In the genomic region with DNA sequence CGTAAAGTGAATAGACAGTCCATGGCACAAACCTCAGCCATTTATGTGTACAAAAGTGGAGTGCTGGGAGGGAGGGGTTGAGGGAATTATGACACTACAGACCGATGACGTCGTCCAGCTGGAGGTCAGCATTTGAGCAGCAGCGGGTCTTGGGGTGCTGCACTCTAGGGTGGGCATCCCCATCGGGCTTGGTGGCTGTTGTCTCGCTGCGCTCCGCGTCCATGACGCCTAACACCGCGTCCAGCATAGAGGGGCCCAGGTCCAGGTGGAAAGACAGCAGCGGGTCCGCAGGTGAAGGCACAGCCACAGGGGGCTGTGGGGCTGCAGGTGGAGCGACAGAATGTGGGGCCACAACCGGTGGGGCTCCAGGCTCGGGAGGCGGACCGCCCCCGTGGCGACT, we compare ENCODE assay signal across 9 mouse cellular contexts. TPM values are rescaled to one million over a fixed set of nuclear protein-coding genes. Genes with fewer than 3 reads are reported as not detected.
DNase-seq lines count a peak whose midpoint lies in the region; ATAC-seq lines count a peak whose summit lies in the region.
"Had no signal": no experiment of that assay in that cellular context is flagged by ENCODE, and none has a peak within 500 bp of the region (broad histone marks: within the 10 kb centered on the region; RNA-seq: fewer than 3 reads in every experiment).

No protein-coding gene starts in this region.

- no peak for ATAC-seq in hindbrain, embryonic 11.5 days (ENCODE audit: low FRiP score)
- ATAC-seq in midbrain, embryonic 15.5 days (replicated peaks): peak; percentile 12

- DNase-seq in adrenal gland, adult 18-20 months (ENCODE audit: low spot score in 2 of 2): peak; percentile 32 to 33
- no peak for DNase-seq in adrenal gland, postnatal 36 days
- DNase-seq in left cerebral cortex, postnatal 4 days: peak; percentile 20
- no peak for DNase-seq in left cerebral cortex, postnatal 14 days (ENCODE audit: low spot score in 2 of 2)
- no peak for DNase-seq in hindbrain, embryonic 11.5 days (ENCODE audit: low spot score)
- DNase-seq in B cell, adult 2 months: no peak
- DNase-seq in layer of hippocampus, adult 9-10 months (ENCODE audit: low spot score): no peak
- DNase-seq: right cerebral cortex, postnatal 14 days had no signal

- H3K4me3 ChIP-seq in hindbrain, embryonic 11.5 days (ENCODE audit: low read depth, low read length): 0 out of 2 replicates have a peak overlapping the region, but pooled peaks have one; percentile 3
- H3K4me3 ChIP-seq in midbrain, embryonic 15.5 days: peak overlapping the region; percentile 71

- no peak overlapping the region for H3K27ac ChIP-seq in hindbrain, embryonic 11.5 days (ENCODE audit: low read depth, low read length)
- H3K27ac ChIP-seq in midbrain, embryonic 15.5 days: no peak overlapping the region

- intact Hi-C loops in left cerebral cortex, postnatal 4 days (cut with DNase I): no loop called here
- intact Hi-C loops in left cerebral cortex, postnatal 14 days (cut with DNase I): no loop called here

- peaks cover 13% of the 10 kb centered on the region for H3K27me3 ChIP-seq in hindbrain, embryonic 11.5 days (ENCODE audit: control insufficient read depth, insufficient read depth, low read length)
- H3K27me3 ChIP-seq in midbrain, embryonic 15.5 days (replicated peaks): peaks cover 27% of the 10 kb centered on the region

- no peak overlapping the region; the same call in 1 of the 2 replicates for H3K9ac ChIP-seq in hindbrain, embryonic 11.5 days (ENCODE audit: low read depth, low read length)
- peak overlapping the region; percentile 10; the same call in 1 of the 2 replicates for H3K9ac ChIP-seq in midbrain, embryonic 15.5 days

- peaks cover 5% of the 10 kb centered on the region; the same call in 1 of the 2 replicates for H3K4me1 ChIP-seq in hindbrain, embryonic 11.5 days (replicated peaks; ENCODE audit: control insufficient read depth, insufficient read depth, low read length)
- H3K4me1 ChIP-seq in midbrain, embryonic 15.5 days: peaks cover 31% of the 10 kb centered on the region

- no peaks in the 10 kb centered on the region for H3K9me3 ChIP-seq in hindbrain, embryonic 11.5 days (ENCODE audit: control insufficient read depth, low read length)
- no peaks in the 10 kb centered on the region for H3K9me3 ChIP-seq in midbrain, embryonic 15.5 days

- H3K4me2 ChIP-seq in hindbrain, embryonic 11.5 days (replicated peaks; ENCODE audit: low read depth, low read length): no peak overlapping the region
- H3K4me2 ChIP-seq in midbrain, embryonic 15.5 days: peak overlapping the region; percentile 96

- WGBS in hindbrain, embryonic 11.5 days: 18% methylated on average over 22 of the region's 22 CpGs
- 15% methylated on average over 22 of the region's 22 CpGs for WGBS in midbrain, embryonic 15.5 days

- H3K36me3 ChIP-seq in hindbrain, embryonic 11.5 days (ENCODE audit: control insufficient read depth, insufficient read depth, low read length): peaks cover 8% of the 10 kb centered on the region
- H3K36me3 ChIP-seq in midbrain, embryonic 15.5 days (replicated peaks): peaks cover 11% of the 10 kb centered on the region

RNA-seq across cellular contexts. Expression of gene Leng9, which starts 1.1 kb away (rescaled TPM):
- 10 to 100 TPM in 1 of 2 experiments, 1 to 10 TPM in 1; 9.1 to 10.8 TPM for total RNA-seq in adrenal gland, adult 18-20 months (2021)
- total RNA-seq in adrenal gland, postnatal 36 days (2021): 10 to 100 TPM; 11.4 to 17.6 TPM
- 1 to 10 TPM; 5.3 to 5.5 TPM for total RNA-seq in left cerebral cortex, postnatal 4 days (2021)
- total RNA-seq in left cerebral cortex, postnatal 14 days (2021): 1 to 10 TPM; 6.1 to 6.7 TPM
- polyA plus RNA-seq in hindbrain, embryonic 11.5 days (2014; fragmentation: Nextera tagmentation; extraction: Ambion mirVana): 1.9 TPM in 2 replicates
- polyA plus RNA-seq in midbrain, embryonic 15.5 days (2015; fragmentation: Nextera tagmentation; extraction: Ambion mirVana): 5.2 and 6.0 TPM in 2 replicates

RNA-seq across cellular contexts. Expression of gene Cdc42ep5, which starts 13.4 kb away (rescaled TPM):
- total RNA-seq in adrenal gland, adult 18-20 months (2021): 10 to 100 TPM; 22.9 to 26.9 TPM
- total RNA-seq in adrenal gland, postnatal 36 days (2021): 10 to 100 TPM; 35.5 to 48.5 TPM
- total RNA-seq in left cerebral cortex, postnatal 4 days (2021): 1 to 10 TPM; 3.0 to 4.0 TPM
- total RNA-seq in left cerebral cortex, postnatal 14 days (2021): 1 to 10 TPM; 2.4 to 3.2 TPM
- 19.9 and 20.7 TPM in 2 replicates for polyA plus RNA-seq in hindbrain, embryonic 11.5 days (2014; fragmentation: Nextera tagmentation; extraction: Ambion mirVana)
- 6.2 and 6.4 TPM in 2 replicates for polyA plus RNA-seq in midbrain, embryonic 15.5 days (2015; fragmentation: Nextera tagmentation; extraction: Ambion mirVana)

RNA-seq across cellular contexts. Expression of gene Leng8, which starts 14.4 kb away (rescaled TPM):
- 100 to 1,000 TPM in 1 of 2 experiments, 10 to 100 TPM in 1; 86.8 to 106 TPM for total RNA-seq in adrenal gland, adult 18-20 months (2021)
- total RNA-seq in adrenal gland, postnatal 36 days (2021): 10 to 100 TPM; 70.0 to 88.7 TPM
- 100 to 1,000 TPM; 167 to 177 TPM for total RNA-seq in left cerebral cortex, postnatal 4 days (2021)
- total RNA-seq in left cerebral cortex, postnatal 14 days (2021): 100 to 1,000 TPM; 152 TPM
- 45.3 and 54.4 TPM in 2 replicates for polyA plus RNA-seq in hindbrain, embryonic 11.5 days (2014; fragmentation: Nextera tagmentation; extraction: Ambion mirVana)
- 102 and 104 TPM in 2 replicates for polyA plus RNA-seq in midbrain, embryonic 15.5 days (2015; fragmentation: Nextera tagmentation; extraction: Ambion mirVana)

RNA-seq across cellular contexts. Expression of gene Ttyh1, which starts 32.0 kb away (rescaled TPM):
- 1 to 10 TPM; 1.3 to 1.9 TPM for total RNA-seq in adrenal gland, adult 18-20 months (2021)
- 1 to 10 TPM; 1.9 to 3.5 TPM for total RNA-seq in adrenal gland, postnatal 36 days (2021)
- 100 to 1,000 TPM; 292 to 311 TPM for total RNA-seq in left cerebral cortex, postnatal 4 days (2021)
- total RNA-seq in left cerebral cortex, postnatal 14 days (2021): 100 to 1,000 TPM; 837 to 867 TPM
- 61.0 and 66.6 TPM in 2 replicates for polyA plus RNA-seq in hindbrain, embryonic 11.5 days (2014; fragmentation: Nextera tagmentation; extraction: Ambion mirVana)
- polyA plus RNA-seq in midbrain, embryonic 15.5 days (2015; fragmentation: Nextera tagmentation; extraction: Ambion mirVana): 115 and 144 TPM in 2 replicates

Comparison
In these comparisons a context has a peak if more than half of its experiments do, and no peak if none do; other contexts are left out.
1. DNase-seq: peak in adrenal gland, adult 18-20 months (2 of 2) and left cerebral cortex, postnatal 4 days (single experiment); none in adrenal gland, postnatal 36 days (0 of 2), left cerebral cortex, postnatal 14 days (0 of 2), hindbrain, embryonic 11.5 days (single experiment), B cell, adult 2 months (0 of 2) and layer of hippocampus, adult 9-10 months (single experiment).
2. RNA of gene Cdc42ep5, which starts 13.4 kb away (total RNA-seq): 35.5 to 48.5 TPM in adrenal gland, postnatal 36 days and 22.9 to 26.9 TPM in adrenal gland, adult 18-20 months; 3.0 to 4.0 TPM in left cerebral cortex, postnatal 4 days and 2.4 to 3.2 TPM in left cerebral cortex, postnatal 14 days; every median in the first group is over 4 times any median in the second.